Mouse (Mus musculus) thymus, adult 2 months (tissue): ENCODE results near the gene Sun1.
A peak's percentile ranks its signal among the peaks of the same experiment; 100 is the strongest.

Experiments
- CTCF ChIP-seq: fragments of 200-500 bp; IDR thresholded peaks from 2 replicates; pipeline ENCODE4 v1.5.1; 2012; ENCODE audit warnings: mild to moderate bottlenecking, control low read depth, low read length, moderate library complexity, borderline replicate concordance; ENCODE audit not compliant: control insufficient read depth, poor library complexity, insufficient read depth; ENCODE audit errors: extremely low read depth
- POLR2A ChIP-seq: fragments of 200-500 bp; IDR thresholded peaks from 2 replicates; pipeline ENCODE4 v1.6.1; 2012; ENCODE audit warnings: mild to moderate bottlenecking, low read length, control low read depth, moderate library complexity; ENCODE audit not compliant: control insufficient read depth, poor library complexity, insufficient read depth; ENCODE audit errors: extremely low read depth

DNA sequence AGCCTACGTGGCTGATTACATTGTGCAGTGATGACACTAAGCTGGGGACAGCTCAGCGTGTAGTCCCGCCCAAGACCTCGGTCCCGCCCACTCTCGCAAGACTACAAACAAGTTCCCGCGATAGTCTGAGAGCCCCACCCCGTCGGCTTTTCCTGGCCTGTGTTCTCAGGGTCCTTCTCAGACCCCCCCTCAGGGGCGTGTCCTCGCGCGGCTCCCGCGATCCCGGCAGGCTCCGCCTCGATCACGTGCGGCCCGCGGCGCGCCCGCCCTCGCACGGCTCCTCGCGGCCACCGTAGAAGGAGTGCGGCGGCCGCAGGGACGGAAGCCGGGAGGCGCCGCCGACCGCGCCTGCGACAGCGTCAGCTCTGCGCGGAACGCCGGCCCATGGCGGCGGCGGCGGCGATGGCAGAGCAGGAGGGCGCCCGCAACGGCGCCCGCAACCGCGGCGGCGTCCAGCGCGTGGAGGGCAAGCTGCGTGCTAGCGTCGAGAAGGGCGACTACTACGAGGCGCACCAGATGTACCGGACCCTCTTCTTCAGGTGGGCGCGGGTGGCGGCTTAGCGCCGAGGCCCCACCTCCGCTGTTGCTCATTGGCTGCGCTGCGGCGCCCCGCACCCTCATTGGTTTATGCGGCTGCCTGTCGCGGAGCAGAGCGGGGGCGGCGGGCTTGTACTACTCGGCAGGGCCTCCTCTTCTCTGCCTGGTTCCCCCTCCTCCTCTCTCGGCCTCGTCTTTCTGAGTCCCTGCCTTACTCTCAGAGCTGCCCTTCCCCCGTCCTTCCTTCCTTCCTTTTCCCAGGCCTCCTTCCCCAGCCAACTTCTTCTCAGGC, 51.9 kb downstream of the Sun1 start, which contains the start of gene Get4:
- TF ChIP-seq CTCF: peak; percentile 41; the same call in 1 of the 2 replicates
- peak; percentile 58 for TF ChIP-seq POLR2A
